Comparison of ENCODE assay signal across 25 mouse cellular contexts in genomic region chr6:108826070-108826469, GRCm38 (mm10). TPM values are rescaled to one million over a fixed set of nuclear protein-coding genes. Genes with fewer than 3 reads are reported as not detected.
DNase-seq lines count a peak whose midpoint lies in the region; ATAC-seq and TF ChIP-seq lines count a peak whose summit lies in the region.
"Had no signal": no experiment of that assay in that cellular context is flagged by ENCODE, and none has a peak within 500 bp of the region (broad histone marks: within the 10 kb centered on the region; RNA-seq: fewer than 3 reads in every experiment).

No protein-coding gene starts in this region.

- no peak for ATAC-seq in megakaryocyte, adult 5-6 weeks (ENCODE audit: poor library complexity, severe bottlenecking)
- ATAC-seq: intestine, postnatal 0 days; midbrain, embryonic 15.5 days had no signal

- no peak for TF ChIP-seq POLR2A in bone marrow macrophage, adult 2 months (IDR thresholded peaks at IDR 0.05; ENCODE audit: borderline replicate concordance, low read depth, low read length)
- TF ChIP-seq POLR2A in kidney, adult 2 months (IDR thresholded peaks at IDR 0.05; ENCODE audit: low read depth, low read length) = no peak

- no peak for TF ChIP-seq CTCF in bone marrow macrophage, adult 2 months (IDR thresholded peaks at IDR 0.05; ENCODE audit: low read depth, low read length)
- no peak for TF ChIP-seq CTCF in kidney, adult 2 months (conservative IDR thresholded peaks at IDR 0.05; ENCODE audit: insufficient read depth, insufficient read length, low read depth, low read length)

- H3K27me3 ChIP-seq in megakaryocyte, embryonic 14.5 days (replicated peaks) = no peaks in the 10 kb centered on the region
- no peaks in the 10 kb centered on the region for H3K27me3 ChIP-seq in kidney, adult 2 months (replicated peaks; ENCODE audit: control insufficient read depth, insufficient read depth, low read length)
- H3K27me3 ChIP-seq: embryonic facial prominence, embryonic 13.5 days; forebrain, embryonic 12.5 days; hindbrain, embryonic 12.5 days; limb, embryonic 15.5 days; midbrain, embryonic 15.5 days; neural tube, embryonic 13.5 days had no signal

- no peaks in the 10 kb centered on the region for H3K9me3 ChIP-seq in megakaryocyte, embryonic 14.5 days
- H3K9me3 ChIP-seq: embryonic facial prominence, embryonic 13.5 days; forebrain, embryonic 12.5 days; G1E; hindbrain, embryonic 12.5 days; limb, embryonic 15.5 days; midbrain, embryonic 15.5 days; neural tube, embryonic 13.5 days had no signal

- H3K4me1 ChIP-seq in megakaryocyte, embryonic 14.5 days = peaks cover 72% of the 10 kb centered on the region
- peaks cover 25% of the 10 kb centered on the region for H3K4me1 ChIP-seq in bone marrow macrophage, adult 2 months (ENCODE audit: control insufficient read depth, insufficient read depth, low read length)
- peaks cover 11% of the 10 kb centered on the region; the same call in 1 of the 2 replicates for H3K4me1 ChIP-seq in kidney, adult 2 months (ENCODE audit: control insufficient read depth, insufficient read depth, low read length)

- WGBS in kidney, adult 2 months = 31% methylated on average over 3 of the region's 3 CpGs

- H3K36me3 ChIP-seq in megakaryocyte, embryonic 14.5 days (replicated peaks; ENCODE audit: low read length) = peaks cover 45% of the 10 kb centered on the region
- H3K36me3 ChIP-seq in kidney, adult 2 months (ENCODE audit: control insufficient read depth, insufficient read depth, low read length) = peaks cover 2% of the 10 kb centered on the region; the same call in 1 of the 2 replicates

- peak overlapping the region; percentile 88 for H3K27ac ChIP-seq in bone marrow macrophage, adult 2 months (ENCODE audit: insufficient read depth, low read depth, low read length)
- no peak overlapping the region for H3K27ac ChIP-seq in kidney, adult 2 months (ENCODE audit: insufficient read depth, low read depth, low read length)
- H3K27ac ChIP-seq: embryonic facial prominence, embryonic 13.5 days; forebrain, embryonic 12.5 days; hindbrain, embryonic 12.5 days; limb, embryonic 15.5 days; midbrain, embryonic 15.5 days; neural tube, embryonic 13.5 days had no signal

- H3K4me3 ChIP-seq in megakaryocyte, embryonic 14.5 days (replicated peaks) = peak overlapping the region; percentile 91
- peak overlapping the region; percentile 13 for H3K4me3 ChIP-seq in bone marrow macrophage, adult 2 months (ENCODE audit: insufficient read depth, low read length)
- no peak overlapping the region for H3K4me3 ChIP-seq in kidney, adult 2 months (ENCODE audit: insufficient read depth, low read depth, low read length)
- H3K4me3 ChIP-seq: embryonic facial prominence, embryonic 13.5 days; erythroblast, embryonic 14.5 days; forebrain, embryonic 12.5 days; hindbrain, embryonic 12.5 days; limb, embryonic 15.5 days; midbrain, embryonic 15.5 days; neural tube, embryonic 13.5 days had no signal

- DNase-seq in layer of hippocampus, adult 11-12 months (ENCODE audit: low spot score) = peak; percentile 49
- no peak for DNase-seq in layer of hippocampus, postnatal 36 days
- no peak for DNase-seq in right cerebral cortex, postnatal 14 days
- no peak for DNase-seq in kidney, adult 2 months
- DNase-seq: adrenal gland, adult 2 months; cerebellum, adult 11-12 months; cerebellum, postnatal 25 days; embryo, embryonic 11 days; left cerebral cortex, postnatal 4 days; lung, adult 2 months; lung, postnatal 14 days; retina, postnatal 1 day; thymus, postnatal 14 days had no signal

RNA-seq across cellular contexts. Expression of gene Edem1, which starts 2.4 kb away (rescaled TPM):
- total RNA-seq in layer of hippocampus, postnatal 36 days (2021) = 10 to 100 TPM; 16.9 to 18.6 TPM
- 26.4 and 31.0 TPM in 2 replicates for polyA plus RNA-seq in megakaryocyte, embryonic 14.5 days (2012; ENCODE audit: insufficient read depth, low replicate concordance)
- total RNA-seq in megakaryocyte, adult 5-6 weeks (2015) = 133 and 149 TPM in 2 replicates
- 118 and 136 TPM in 2 replicates for total RNA-seq in megakaryocyte, adult 5-6 weeks (2017)
- polyA plus RNA-seq in bone marrow macrophage, adult 2 months (2012; ENCODE audit: insufficient read depth, insufficient read length, missing spikeins) = 186 and 200 TPM in 2 replicates
- polyA plus RNA-seq in kidney, adult 2 months (2012; rRNA removed) = 17.8 and 18.4 TPM in 2 replicates

RNA-seq across cellular contexts. Expression of gene Arl8b, which starts 43.2 kb away (rescaled TPM):
- 100 to 1,000 TPM; 215 to 216 TPM for total RNA-seq in layer of hippocampus, postnatal 36 days (2021)
- 4.7 and 9.1 TPM in 2 replicates for polyA plus RNA-seq in megakaryocyte, embryonic 14.5 days (2012; ENCODE audit: insufficient read depth, low replicate concordance)
- total RNA-seq in megakaryocyte, adult 5-6 weeks (2015) = 188 and 201 TPM in 2 replicates
- total RNA-seq in megakaryocyte, adult 5-6 weeks (2017) = 67.0 and 67.8 TPM in 2 replicates
- 103 and 114 TPM in 2 replicates for polyA plus RNA-seq in bone marrow macrophage, adult 2 months (2012; ENCODE audit: insufficient read depth, insufficient read length, missing spikeins)
- 17.6 and 21.9 TPM in 2 replicates for polyA plus RNA-seq in kidney, adult 2 months (2012; rRNA removed)
